Mouse (Mus musculus) cerebellum, adult 2 months (tissue): Measurements from ENCODE around the gene Ankrd65.

ENCODE experiments used
- CTCF ChIP-seq: fragments of 200-500 bp; IDR thresholded peaks from 2 replicates; pipeline ENCODE4 v1.5.1; 2011; ENCODE audit warnings: low read depth, mild to moderate bottlenecking, control low read depth, low read length, moderate library complexity, borderline replicate concordance; ENCODE audit not compliant: insufficient read depth
- POLR2A ChIP-seq: fragments of 200-500 bp; IDR thresholded peaks from 2 replicates; pipeline ENCODE4 v1.6.1; 2011; ENCODE audit warnings: low read length, control low read depth, borderline replicate concordance; ENCODE audit not compliant: insufficient read depth

DNA sequence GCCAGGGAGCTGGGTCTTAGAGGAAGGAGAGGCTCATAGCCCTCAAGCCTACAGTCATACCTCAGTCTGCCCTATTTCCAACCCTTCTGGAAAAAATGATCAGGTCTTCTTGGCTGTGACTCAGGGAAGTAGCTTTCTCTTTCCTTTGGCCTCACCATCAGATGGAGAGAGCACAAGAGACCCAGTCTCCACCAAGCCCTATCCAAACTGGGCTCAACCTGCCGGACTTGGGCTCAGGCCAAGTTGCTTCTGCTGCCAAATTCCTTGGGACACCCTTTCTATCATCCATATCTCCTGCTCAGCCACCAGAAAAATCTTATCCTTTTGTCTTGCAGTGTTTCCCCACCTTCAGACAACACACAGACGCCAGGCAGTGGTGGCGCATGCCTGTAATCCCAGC, 14.4 kb upstream of the Ankrd65 start:
- TF ChIP-seq CTCF (no peak), POLR2A (no peak)
